Mouse (Mus musculus) embryonic facial prominence, embryonic 11.5 days (tissue): ENCODE results near the gene Luzp1. TPM values are rescaled to one million over a fixed set of nuclear protein-coding genes. Genes with fewer than 3 reads are reported as not detected.
A peak's percentile ranks its signal among the peaks of the same experiment; 100 is the strongest.

Source experiments
- ATAC-seq: fragments of 200-750 bp; cut with Nextera tagmentation; replicated peaks from 2 replicates; pipeline ENCODE4 v1.8.0; 2017; ENCODE audit warnings: low read depth; ENCODE audit not compliant: insufficient number of reproducible peaks, low FRiP score, low TSS enrichment
- DNase-seq: peaks from one replicate; pipeline ENCODE4 v3.0.0-alpha.2; 2015; ENCODE audit warnings: low spot score
- H3K27ac ChIP-seq: fragments of 300-500 bp; sonication (generic); replicated peaks from 2 replicates; pipeline ENCODE4 v1.5.1; 2014; ENCODE audit warnings: mild to moderate bottlenecking, low read depth, low read length, control low read depth
- H3K27me3 ChIP-seq: fragments of 300-500 bp; sonication (generic); 2 replicates; pipeline ENCODE4 v1.6.1; 2014; ENCODE audit warnings: mild to moderate bottlenecking, low read length, moderate library complexity, mixed read lengths; ENCODE audit not compliant: control insufficient read depth, insufficient read depth
- H3K36me3 ChIP-seq: fragments of 300-500 bp; sonication (generic); replicated peaks from 2 replicates; pipeline ENCODE4 v1.6.1; 2014; ENCODE audit warnings: low read depth, mild to moderate bottlenecking, low read length, moderate library complexity, mixed read lengths; ENCODE audit not compliant: control insufficient read depth, insufficient read depth
- H3K4me1 ChIP-seq: fragments of 300-500 bp; sonication (generic); 2 replicates; pipeline ENCODE4 v1.6.1; 2014; ENCODE audit warnings: low read length, mixed read lengths; ENCODE audit not compliant: control insufficient read depth, insufficient read depth
- H3K4me2 ChIP-seq: fragments of 300-500 bp; sonication (generic); 2 replicates; pipeline ENCODE4 v1.6.1; 2014; ENCODE audit warnings: low read depth, mild to moderate bottlenecking, control low read depth, low read length, moderate library complexity
- H3K4me3 ChIP-seq: fragments of 300-500 bp; sonication (generic); 2 replicates; pipeline ENCODE4 v1.5.1; 2014; ENCODE audit warnings: low read depth, low read length, control low read depth
- H3K9ac ChIP-seq: fragments of 300-500 bp; sonication (generic); replicated peaks from 2 replicates; pipeline ENCODE4 v1.6.1; 2014; ENCODE audit warnings: mild to moderate bottlenecking, control low read depth, low read length
- H3K9me3 ChIP-seq: fragments of 300-500 bp; sonication (generic); replicated peaks from 2 replicates; pipeline ENCODE4 v1.6.1; 2016; ENCODE audit warnings: mild to moderate bottlenecking, low read length, inconsistent platforms, mixed read lengths; ENCODE audit not compliant: control insufficient read depth
- WGBS: fragments of 180-500 bp; shearing (Covaris S2); extraction: QIAGEN DNeasy Blood & Tissue Kit; methylation state at CpG from one replicate; pipeline ENCODE4 v1.1.7; 2014; 5-methylcytosine and 5-hydroxymethylcytosine counted together
- polyA plus RNA-seq: library from polyadenylated mRNA; unstranded; fragments of >200 nt; fragmentation: Nextera tagmentation; extraction: Ambion mirVana; gene quantifications from 2 replicates; pipeline ENCODE4 v1.2.1, GENCODE M21; 2014

Gene Luzp1
- polyA plus RNA-seq, 1 experiment from 2014 or later: 116 TPM

DNA sequence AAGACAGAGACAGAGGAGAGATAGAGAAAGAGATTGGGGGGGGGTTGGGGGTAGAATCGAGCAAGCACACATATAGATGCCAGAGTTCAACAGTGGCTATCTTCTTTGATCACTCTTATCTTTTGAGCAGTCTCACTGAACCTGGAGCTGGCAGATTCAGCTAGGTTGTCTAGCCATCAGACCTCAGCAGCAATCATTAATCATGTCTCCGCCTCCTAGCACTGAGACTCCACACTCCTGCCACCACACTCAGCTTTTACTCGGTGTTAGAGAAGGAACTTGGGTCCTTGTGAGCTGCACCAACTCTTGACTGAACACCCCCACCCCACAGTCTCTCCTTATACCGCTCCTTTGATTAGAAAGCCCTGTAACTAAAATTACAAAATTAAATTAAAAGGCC lies 122.5 kb downstream of the Luzp1 start:
- Histone ChIP-seq H3K9me3 (no peaks in the 10 kb centered on the region), H3K9ac (no peak overlapping the region), H3K4me2 (no peak overlapping the region), H3K4me3 (no peak overlapping the region), H3K27me3 (no peaks in the 10 kb centered on the region), H3K4me1 (no peaks in the 10 kb centered on the region), H3K36me3 (no peaks in the 10 kb centered on the region), H3K27ac (no peak overlapping the region)
- 82% methylated on average over 4 of the region's 4 CpGs for WGBS
- ATAC-seq (no peak), DNase-seq (no peak)

DNA sequence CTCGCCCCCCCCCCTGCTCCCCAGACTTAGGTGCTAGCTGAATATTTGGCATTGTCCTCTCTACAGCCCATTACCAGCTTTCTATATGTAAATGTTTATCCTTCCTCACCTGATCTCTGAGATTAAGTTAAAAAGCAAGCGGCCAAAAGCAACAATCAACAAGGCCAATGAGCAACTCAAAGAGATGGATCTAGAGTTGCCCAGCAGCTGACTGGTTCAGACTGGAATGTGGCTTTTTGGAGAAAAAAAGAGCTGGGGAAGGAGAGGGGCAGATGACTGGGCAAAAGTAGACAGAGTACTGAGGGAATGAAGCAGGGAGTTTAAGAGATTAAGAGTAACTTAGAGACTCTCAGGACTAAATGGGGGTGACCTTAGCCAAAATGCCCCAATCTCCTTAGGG lies 124.4 kb downstream of the Luzp1 start:
- H3K4me1 ChIP-seq: no peaks in the 10 kb centered on the region
- WGBS: 90% methylated on average over 2 of the region's 2 CpGs
- no peaks in the 10 kb centered on the region for H3K36me3 ChIP-seq
- no peak overlapping the region for H3K4me3 ChIP-seq
- no peaks in the 10 kb centered on the region for H3K9me3 ChIP-seq
- DNase-seq (no peak), ATAC-seq (no peak)
- H3K4me2 ChIP-seq: no peak overlapping the region
- no peaks in the 10 kb centered on the region for H3K27me3 ChIP-seq
- no peak overlapping the region for H3K9ac ChIP-seq
- H3K27ac ChIP-seq: no peak overlapping the region

DNA sequence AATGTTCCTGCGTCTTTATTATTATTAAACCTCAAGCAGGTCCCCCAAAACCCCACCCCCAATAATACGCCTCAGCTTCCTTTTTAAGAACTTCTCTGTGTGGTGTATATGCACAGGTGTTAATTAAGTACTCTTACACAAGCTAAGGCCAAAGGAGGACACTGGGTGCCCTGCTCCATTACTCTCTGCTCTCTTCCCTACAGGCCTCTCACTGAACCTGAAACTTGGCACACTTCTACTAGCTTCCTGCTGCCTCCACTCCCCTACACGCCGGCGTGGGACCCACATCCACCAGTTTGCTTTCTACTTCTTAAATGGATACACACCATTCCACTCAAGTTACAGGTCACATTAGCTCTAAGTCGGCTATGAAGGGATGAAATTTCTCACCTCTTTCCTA lies 125.7 kb downstream of the Luzp1 start:
- ATAC-seq (no peak), DNase-seq (no peak)
- no peak overlapping the region for H3K27ac ChIP-seq
- no peak overlapping the region for H3K4me3 ChIP-seq
- 87% methylated on average over 6 of the region's 6 CpGs for WGBS
- H3K4me1 ChIP-seq: no peaks in the 10 kb centered on the region
- H3K9ac ChIP-seq: no peak overlapping the region
- no peaks in the 10 kb centered on the region for H3K9me3 ChIP-seq
- no peaks in the 10 kb centered on the region for H3K27me3 ChIP-seq
- no peaks in the 10 kb centered on the region for H3K36me3 ChIP-seq
- H3K4me2 ChIP-seq: no peak overlapping the region

DNA sequence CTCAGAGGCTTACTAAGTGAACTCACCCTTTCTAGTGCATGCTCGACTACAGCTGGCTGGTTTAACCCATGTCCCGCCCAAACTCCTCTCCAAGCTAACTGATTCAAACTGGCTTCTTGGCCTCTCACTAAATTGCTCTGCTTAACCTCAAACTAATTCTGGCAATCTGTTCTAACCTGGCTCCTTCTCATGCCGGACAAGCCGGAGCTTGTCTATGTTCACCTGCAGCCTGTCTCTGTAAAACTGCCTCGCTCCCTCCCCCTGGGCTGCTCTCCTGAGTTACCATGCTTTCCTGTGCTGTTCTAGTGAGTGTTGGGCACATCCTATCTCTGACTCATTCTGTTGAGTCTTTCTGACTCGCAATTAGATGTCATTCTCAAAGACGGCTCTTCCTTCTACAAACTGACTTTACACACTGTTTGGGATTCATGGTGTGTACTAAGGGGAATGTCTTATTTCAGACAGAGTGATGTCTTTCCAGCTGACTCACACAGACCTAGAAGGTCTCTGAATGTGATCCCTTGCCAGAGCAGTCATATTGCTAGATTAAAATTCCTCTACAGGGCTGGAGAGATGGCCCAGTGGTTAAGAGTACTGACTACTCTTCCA lies 128.8 kb downstream of the Luzp1 start:
- Histone ChIP-seq H3K27me3 (no peaks in the 10 kb centered on the region), H3K9me3 (no peaks in the 10 kb centered on the region), H3K27ac (no peak overlapping the region), H3K9ac (no peak overlapping the region), H3K4me3 (no peak overlapping the region), H3K4me1 (no peaks in the 10 kb centered on the region), H3K4me2 (no peak overlapping the region), H3K36me3 (no peaks in the 10 kb centered on the region)
- DNase-seq (no peak), ATAC-seq (no peak)
- 90% methylated on average over 7 of the region's 7 CpGs for WGBS

DNA sequence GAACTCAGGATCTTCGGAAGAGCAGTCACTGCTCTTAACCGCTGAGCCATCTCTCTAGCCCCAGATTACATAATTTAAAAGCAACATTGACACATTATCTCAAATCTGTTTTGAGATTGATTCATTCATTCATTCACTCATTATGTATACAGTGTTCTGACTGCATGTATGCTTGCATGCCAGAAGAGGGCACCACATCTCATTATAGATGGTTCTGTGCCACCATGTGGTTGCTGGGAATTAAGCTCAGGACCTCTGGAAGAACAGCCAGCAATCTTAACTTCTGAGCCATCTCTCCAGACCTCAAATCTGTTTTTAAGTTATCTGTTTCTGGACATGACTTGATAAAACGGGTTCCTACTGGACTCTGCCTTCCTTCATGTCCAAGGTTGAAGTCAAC lies 130.3 kb downstream of the Luzp1 start:
- H3K4me3 ChIP-seq: no peak overlapping the region
- H3K4me2 ChIP-seq: no peak overlapping the region
- 93% methylated on average over 3 of the region's 3 CpGs for WGBS
- no peak overlapping the region for H3K9ac ChIP-seq
- H3K27me3 ChIP-seq: no peaks in the 10 kb centered on the region
- no peak for DNase-seq
- no peaks in the 10 kb centered on the region for H3K4me1 ChIP-seq
- no peak overlapping the region for H3K27ac ChIP-seq
- H3K36me3 ChIP-seq: no peaks in the 10 kb centered on the region
- no peak for ATAC-seq
- no peaks in the 10 kb centered on the region for H3K9me3 ChIP-seq

DNA sequence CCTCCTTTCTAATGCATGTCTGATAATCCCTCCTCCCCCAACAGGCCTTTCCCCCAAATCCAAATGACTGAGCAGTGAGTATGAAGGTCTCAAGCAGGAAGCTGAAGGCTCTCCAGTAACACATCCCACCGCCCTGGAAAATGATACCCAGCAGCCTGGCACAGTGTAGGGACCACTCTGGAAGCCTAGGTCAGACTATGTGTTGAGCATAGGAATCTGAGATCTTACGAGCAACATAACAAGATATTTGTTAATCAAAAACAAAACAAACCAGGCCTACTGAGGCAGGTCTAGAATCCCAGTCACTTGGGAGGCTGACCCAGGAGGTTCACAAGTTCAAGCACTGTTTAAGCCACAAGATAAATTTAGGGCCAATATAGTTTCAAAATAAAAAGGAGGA lies 131.0 kb downstream of the Luzp1 start:
- no peak for ATAC-seq
- H3K4me1 ChIP-seq: no peaks in the 10 kb centered on the region

DNA sequence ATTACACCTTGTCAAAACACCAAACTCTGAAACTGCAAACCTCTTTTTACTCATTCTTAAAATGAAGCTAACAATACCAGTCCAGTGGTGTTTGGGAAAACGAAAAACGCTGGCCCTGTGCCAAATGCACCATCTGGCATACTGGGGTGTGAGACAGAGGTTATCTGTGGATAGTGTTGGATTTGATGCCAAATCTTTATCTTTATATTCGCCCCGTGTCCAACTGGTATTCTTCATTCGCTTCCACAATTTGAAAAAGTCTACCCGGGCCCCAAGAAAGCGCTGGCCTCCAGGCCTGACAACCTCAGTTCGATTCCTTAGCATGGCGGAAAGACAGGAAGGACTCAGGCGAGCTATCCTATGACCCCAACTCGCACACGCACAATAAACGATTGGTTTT lies 131.9 kb downstream of the Luzp1 start:
- peak; percentile 56 for DNase-seq

More for the DNA sequence above, 131.0 kb downstream of the Luzp1 start:
- Histone ChIP-seq H3K4me3 (no peak overlapping the region), H3K9me3 (no peaks in the 10 kb centered on the region), H3K27me3 (no peaks in the 10 kb centered on the region), H3K9ac (no peak overlapping the region), H3K36me3 (no peaks in the 10 kb centered on the region), H3K27ac (no peak overlapping the region), H3K4me2 (peak overlapping the region; percentile 53; the same call in 1 of the 2 replicates)
- 70% methylated on average over 2 of the region's 2 CpGs for WGBS
- DNase-seq: no peak

DNA sequence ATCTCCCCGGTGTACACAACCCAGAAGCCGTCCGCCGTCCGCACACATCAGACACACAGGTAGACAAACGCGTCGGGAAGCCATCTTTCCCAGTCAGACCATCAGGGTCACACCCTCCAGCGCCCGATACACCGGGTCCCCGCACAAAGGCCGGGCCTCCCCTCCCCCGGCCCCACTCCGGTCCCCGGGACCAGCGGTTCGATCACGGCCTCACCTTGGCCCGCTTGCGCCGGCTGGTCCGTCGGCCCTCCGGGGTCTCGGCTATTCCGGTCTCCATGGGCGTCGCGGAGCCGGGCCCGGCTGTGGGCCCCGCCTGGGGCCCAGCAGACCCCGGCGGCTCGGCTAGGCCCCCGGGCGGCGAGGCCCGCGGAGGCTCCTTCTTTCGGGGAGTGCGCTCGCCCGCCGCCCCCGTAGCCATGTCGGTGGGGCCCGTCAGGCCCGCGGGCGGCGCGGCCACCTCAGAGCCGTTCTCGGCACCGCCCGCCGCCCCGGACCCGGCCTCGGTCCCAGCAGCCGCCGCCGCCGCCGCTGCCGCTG lies 132.5 kb downstream of the Luzp1 start:
- Histone ChIP-seq H3K27ac (peak overlapping the region; percentile 85), H3K9me3 (no peaks in the 10 kb centered on the region), H3K9ac (peak overlapping the region; percentile 100), H3K4me2 (peak overlapping the region; percentile 53), H3K4me3 (peak overlapping the region; percentile 99), H3K4me1 (no peaks in the 10 kb centered on the region), H3K36me3 (no peaks in the 10 kb centered on the region), H3K27me3 (no peaks in the 10 kb centered on the region)
- ATAC-seq: peak; percentile 70
- DNase-seq: peak; percentile 64
- under 1% methylated on average over 62 of the region's 68 CpGs for WGBS

More for the DNA sequence above, 131.9 kb downstream of the Luzp1 start:
- WGBS: 3% methylated on average over 13 of the region's 13 CpGs
- peak overlapping the region; percentile 99 for H3K4me3 ChIP-seq
- peak overlapping the region; percentile 53 for H3K4me2 ChIP-seq
- H3K27me3 ChIP-seq: no peaks in the 10 kb centered on the region
- no peaks in the 10 kb centered on the region for H3K9me3 ChIP-seq
- H3K36me3 ChIP-seq: no peaks in the 10 kb centered on the region
- ATAC-seq: no peak
- peak overlapping the region; percentile 100 for H3K9ac ChIP-seq
- H3K27ac ChIP-seq: no peak overlapping the region
- H3K4me1 ChIP-seq: no peaks in the 10 kb centered on the region
